Mouse (Mus musculus) lung, postnatal 25 days (tissue): Measurements from ENCODE around the gene Art4.
A peak's percentile ranks its signal among the peaks of the same experiment; 100 is the strongest.
"Not testable (repeated sequence)": the region's sequence is repeated elsewhere in the genome, so short reads cannot be mapped to it uniquely, and the experiment has no call there.

Experiments used
- DNase-seq: peaks from one replicate; pipeline ENCODE4 v3.0.0; 2022; ENCODE audit warnings: low spot score

Gene Art4

DNA sequence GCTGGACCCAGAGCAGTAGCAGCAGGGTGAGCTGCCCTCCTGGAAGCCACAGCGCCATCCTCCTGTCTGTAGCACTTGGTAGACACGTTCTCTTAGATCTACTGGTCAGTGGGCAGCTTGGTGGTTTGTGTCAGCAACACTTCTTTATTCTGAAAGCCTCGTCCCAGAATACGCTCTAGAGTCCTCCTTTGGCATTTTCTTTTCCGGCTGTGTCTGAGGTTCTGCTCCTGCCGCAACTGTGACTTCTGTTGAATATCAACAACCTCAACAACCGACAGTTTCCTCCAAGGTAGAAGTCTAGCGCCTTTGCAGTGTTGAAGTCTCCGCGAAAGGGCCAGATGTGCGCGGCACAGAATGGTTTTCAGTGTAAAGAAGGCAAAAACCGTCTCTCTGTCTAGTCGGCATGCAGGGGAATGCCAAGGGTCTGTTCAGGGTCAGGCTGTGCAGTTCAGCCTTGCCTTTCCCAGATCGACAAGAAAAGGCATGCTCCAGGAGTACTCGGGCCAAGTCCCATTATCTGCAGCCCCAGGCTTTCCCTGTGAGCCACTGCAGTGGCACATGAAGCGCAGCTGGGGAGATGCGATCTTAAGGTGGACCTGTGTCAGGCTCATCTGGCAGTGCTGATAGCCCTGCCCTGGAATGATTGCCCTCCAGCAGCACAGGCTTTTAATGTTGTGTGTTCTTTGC, at the start of gene Art4:
TSS of gene Art4 (minus strand) at position 548 of the 687 bp plus-strand sequence.
- no peak for DNase-seq

DNA sequence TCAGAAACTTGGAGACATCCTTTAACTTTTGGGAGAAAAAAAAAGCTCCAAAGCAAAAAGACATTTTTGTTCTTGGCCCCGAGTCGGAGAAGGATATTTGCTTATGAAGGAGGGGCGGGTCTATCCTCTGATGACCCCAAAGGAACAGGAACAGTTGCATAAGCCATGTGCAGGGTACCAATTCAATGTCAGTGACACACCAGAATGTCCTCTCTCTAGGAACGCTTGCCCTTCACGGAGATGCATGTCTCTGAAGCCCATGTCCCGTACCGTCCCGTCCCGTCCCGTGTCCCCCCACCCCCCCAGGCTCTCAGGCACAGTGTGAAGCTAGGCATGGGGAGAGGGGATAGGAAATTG, 49.4 kb upstream of the Art4 start:
- DNase-seq: peak; percentile 75

DNA sequence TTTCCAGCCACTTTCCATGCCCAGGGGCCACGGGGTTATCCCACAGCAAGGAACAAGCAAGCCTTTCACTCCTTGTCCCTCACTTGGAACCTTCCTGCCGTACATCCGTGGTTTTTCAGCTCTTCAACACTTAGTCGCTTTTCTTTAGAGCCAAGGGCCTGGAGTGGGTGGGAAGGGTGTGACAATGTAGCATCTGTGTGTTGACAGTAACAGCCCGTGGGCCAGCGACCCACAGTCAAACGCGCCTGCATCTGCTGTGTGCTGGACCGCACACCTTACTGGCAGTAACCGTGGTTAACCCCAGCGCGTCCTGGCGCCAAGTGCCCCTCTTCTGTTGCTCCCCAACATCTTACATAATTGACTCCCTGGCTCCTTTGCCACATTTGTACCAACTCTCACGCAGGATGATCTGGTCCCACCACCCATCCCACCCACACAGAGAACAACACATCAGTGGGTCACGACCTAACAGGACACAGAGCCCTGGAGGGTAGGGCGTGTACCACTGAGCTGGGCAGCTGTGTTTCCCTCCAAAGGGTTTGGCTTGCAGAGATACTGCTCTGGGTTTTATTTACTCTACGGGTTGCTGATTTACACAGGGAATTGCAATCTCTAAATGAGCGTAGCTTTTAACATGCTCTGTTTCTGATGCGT, 48.9 kb upstream of the Art4 start:
- peak; percentile 9 for DNase-seq

DNA sequence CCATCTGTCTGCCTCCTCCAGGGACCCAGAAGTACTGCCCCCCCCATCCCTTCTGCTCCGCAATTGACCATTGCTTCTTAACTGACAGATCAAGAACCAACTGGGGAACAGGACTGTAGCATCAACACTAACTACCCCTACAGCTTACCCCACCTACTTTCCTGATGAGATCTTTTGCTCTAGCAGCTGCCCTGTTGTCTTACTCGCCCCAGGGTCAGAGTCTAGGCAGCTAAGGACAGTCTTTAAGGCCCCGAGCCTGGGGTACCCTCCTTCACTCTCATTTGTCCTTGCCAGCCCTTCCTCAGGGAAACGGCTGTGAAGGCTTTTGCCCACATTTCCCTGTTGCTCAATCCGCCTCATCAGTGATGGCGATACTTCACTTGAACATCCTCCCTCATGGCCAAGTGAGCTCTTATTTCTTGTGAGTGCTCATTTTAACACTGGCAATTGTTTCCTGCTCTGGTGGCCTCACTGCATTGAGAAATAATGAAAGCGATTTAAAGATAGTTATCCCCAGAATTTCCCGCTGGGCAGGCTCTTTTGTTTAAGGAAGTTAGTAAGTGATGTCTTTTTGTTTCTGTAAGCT, 46.4 kb upstream of the Art4 start:
- peak; percentile 21 for DNase-seq

DNA sequence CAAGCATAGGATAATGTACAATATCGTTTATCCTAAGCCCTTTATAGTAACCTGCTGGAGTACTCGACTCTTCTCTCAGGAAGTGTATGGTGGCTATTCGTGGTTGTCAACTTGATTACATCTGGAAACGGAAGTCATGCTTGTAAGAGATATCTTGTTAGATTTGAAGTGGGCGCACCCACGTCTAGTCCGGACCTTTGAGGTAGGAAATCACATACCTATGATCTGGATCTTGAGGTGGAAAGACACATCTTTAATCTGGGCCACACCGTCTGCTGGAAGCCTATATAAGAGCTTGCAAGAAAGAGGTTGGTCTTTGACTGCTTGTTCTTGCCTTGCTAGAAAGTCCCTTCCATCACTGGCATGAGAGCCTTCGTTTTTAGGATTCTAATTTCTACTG, 45.0 kb upstream of the Art4 start:
- DNase-seq: no peak

DNA sequence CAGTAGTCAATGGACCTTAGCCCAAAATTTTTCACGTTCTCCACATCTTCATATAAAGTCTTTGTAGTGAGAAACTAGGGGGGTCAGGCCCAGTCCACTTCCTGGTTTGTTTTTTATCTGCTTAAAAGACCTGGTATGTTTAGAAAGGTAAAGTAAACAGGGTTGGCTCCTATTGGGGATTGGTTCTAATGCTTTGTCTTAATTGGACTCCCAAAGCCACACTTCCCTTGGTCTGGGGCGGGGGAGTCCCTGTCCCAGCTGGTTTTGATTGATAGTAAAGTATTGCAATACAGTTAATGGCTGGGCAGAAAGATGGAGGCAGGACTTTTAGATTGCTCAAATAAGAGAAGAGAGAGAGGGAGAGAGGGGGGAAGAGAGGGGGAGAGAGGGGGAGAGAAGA, 43.5 kb upstream of the Art4 start:
- DNase-seq: no peak

DNA sequence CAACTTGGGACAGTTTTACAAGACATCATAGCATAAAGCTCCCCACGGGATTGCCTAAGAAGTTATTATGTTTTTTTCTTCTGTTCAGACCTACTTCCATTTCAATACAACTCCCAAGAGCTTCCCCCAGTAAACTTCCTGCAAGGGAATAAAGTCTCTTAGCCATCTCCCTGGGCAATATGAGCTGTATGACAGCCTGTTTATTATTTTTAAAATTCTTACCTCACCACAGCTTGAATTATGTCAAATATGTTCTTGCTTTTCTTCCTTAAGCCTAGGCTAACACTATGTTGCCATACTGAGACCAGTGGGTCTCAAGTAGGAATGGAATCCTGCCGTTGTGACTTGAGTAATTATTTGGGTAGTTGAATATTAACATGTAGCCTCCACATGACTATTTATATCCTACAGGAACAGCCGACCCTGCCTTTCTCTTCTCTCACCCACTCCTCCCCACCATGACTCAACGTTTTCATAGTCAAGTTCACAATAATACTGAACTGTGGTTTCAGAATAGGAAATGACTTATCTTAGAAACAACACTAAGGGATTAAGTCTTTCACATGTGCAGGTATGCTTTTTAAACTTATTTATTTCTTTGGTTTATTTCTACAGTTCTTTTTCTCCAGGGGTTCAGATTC, 43.0 kb upstream of the Art4 start:
- no peak for DNase-seq

DNA sequence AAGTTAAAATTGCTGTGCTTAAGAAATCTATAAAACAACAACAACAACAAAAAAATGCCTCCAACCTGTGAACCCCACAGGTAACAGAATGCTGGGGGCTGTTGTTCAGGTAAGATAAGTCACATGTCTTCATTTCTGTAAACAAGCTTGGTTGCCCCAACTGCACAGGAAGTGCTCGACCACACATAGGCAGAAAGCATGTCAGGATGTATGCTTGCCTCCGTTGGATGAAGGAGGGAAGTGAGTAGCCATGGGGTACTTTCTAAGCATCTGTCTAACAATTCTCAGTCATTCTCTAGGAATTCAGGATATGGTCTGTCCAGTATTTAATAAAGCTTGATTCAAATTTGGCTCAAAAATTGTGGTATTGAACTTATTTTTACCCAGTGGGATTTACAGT, 41.4 kb upstream of the Art4 start:
- DNase-seq: no peak

DNA sequence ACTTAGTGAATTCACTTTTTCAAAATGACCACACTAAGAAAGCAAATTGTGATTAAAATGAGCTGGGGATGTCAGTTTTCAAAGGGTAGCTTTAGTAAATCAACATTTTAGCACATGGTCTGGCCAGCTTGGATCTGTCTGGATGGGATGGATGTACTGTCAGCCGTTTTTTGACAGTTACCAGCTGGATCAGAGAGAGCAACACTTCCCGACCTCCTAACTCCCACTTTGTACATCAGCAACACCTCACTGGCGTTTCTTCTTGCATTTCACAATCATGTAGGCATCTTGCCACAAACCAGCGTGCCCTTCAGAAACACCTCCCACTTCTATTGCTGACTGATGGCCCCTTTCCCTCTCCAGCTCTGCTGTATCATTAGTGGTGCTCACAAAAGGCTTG, 40.7 kb upstream of the Art4 start:
- DNase-seq: peak; percentile 69

DNA sequence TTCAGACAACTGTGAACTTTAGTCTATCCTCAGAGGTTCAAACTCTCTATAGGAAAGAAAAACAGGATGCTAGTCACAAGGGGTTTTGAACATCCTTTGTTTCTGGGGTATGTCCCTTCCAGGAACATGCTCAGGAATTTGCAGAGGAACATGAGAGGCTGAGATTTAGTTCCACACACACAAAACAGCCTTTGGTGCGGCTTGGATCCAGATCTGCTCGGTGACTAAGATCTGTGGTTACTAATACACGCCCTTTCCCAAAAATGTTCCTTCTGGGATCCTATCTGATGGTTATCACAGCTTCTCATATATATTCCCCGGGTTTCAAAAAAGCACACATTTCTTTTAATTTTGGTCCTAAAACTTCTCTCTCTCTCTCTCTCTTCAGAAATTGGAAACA, 40.3 kb upstream of the Art4 start:
- peak; percentile 42 for DNase-seq

DNA sequence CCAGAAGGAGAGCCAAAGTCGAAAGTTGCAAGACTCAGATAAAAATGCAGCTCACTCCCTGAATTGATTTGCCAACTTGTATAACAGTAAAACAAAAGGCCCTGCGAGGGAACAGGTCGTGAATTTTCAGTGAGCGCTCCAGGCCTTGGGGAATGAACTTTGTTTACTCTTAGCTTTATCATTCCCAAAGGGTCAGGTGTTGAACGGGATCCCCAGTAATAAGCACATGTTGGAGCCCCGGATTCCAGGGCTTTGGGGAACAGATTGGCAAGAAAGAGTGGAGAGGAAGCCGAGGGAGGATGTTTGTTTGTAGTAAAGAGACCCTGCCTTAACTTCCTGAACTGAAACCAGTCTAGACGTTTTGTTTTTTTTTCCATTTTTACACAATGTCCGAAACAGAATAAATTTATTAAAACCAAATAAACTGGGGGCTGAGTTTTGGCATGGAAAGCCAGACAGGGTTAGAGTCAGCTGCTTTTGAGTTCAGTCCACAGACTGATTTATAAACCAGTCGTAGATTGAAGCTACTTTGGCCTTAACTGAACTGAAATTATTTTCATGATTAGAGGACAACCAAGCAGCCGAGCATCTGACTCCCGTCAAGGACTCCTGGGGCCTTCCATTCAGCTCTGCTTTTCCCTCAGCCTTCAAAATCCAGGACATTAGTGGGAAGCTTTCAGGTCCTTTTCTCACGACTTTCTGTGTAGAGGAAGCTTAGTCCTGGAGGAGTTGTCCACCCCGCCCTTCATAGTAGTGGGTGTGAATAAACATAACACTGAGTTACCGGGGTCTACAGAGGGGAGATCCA, 37.2 kb upstream of the Art4 start:
- peak; percentile 48 for DNase-seq

DNA sequence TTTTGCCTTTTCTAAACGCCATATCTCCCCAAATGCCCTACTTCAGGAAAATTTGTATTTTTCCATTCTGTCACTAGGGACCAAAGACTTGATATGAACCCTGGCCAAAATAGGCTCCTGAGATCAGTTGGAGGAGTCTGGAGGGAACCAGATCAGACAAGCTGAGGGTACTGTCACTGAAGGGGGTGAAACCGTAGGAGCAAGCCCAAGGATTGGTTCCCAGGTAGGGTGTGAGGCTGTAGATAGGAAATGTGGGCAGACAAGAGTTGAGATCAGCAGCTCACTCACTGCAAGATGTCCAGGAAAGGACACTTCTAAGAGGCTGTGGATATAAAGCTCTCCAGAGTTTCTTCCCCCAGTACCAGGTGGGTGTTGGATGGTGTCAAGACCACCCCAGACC, 34.5 kb upstream of the Art4 start:
- no peak for DNase-seq

DNA sequence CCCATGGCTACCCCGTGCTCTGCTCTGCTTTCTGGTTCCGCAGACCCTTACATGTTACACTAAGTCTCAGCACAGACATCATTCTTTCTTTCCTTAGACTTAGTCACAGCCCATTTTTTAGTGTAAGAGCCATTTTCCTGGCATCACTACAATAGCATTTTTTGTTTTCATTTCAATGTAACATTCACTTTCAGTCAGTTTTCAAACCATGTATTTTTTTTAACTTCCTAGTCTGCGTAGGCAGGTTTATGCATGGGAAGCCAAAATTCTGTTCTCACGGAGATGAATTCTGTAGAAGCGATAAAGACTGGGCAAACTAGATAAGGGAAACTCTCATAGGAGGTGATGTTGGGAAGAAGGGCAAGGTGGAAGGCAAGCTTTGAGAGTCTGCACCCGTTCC, 32.0 kb upstream of the Art4 start:
- DNase-seq: no peak

DNA sequence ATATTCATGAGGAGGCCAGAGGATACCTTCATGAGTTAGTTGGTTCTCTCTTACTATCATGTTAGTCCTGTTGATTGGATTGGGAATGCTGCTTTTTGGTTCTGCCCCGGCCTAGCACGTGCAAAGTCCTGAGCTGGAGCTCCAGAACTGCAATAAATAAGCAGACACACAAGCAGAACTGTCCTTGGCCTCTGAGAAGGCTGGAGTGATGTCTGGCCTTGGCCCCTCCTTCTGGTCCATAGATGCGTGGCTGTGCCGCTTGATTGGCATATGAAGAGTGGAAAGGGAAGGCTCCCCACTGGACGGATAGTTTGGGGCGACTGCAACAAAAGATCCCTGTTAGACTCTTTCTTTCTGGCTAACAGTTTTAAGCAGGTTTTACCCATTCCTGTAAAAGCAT, 31.5 kb upstream of the Art4 start:
- DNase-seq: no peak

DNA sequence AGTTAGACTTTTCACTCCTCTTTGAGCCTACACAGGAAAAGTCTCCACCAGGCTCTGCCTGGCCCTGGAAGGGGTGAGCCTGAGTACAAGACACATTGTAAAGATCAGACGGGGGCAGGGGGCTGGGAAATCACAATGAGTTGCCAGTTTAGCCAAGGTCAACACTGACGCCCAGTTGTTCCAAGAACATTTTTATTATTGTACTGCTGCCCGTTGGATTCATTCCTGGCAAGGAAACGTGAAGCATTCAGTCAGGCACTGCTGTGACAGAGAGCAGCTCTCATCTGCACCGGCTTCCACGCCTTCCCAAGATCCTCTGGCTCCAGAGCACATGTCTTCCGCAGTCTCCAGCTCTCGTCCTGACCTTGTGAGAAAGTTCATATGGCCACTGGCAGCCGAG, 30.3 kb upstream of the Art4 start:
- peak; percentile 78 for DNase-seq

DNA sequence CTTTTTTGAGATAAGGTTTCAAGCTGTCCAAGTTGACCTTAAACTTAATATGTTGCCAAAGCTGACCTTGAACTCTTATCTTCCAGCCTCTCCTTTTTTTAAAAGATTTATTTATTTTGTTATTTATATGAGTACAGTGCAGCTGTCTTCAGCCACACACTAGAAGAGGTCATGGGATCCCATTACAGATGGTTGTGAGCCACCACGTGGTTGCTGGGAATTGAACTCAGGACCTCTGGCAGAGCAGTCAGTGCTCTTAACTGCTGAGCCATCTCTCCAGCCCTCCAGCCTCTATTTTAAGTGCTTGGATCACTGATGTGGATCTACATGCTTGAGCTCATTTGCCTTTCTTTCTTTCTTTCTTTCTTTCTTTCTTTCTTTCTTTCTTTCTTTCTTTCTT, 27.2 kb upstream of the Art4 start:
- DNase-seq: not testable (repeated sequence)

DNA sequence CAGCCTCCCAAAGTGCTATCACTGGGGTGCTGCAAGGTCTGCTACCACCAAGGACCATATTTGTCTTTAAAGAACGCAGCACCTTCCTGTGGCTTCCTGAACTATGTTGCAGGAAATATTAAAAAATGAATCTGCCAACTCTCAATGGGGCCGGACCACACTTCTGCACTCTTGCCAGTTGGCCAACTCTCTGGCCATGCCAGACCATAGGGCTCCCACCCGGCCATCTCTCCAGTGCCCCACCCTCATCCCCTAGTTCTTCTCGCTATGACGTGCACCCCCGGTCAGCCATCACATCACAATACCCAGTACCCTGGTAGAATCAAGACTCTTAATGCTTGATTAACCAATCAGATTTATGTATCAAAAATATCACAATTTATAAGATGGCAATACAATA, 26.4 kb upstream of the Art4 start:
- DNase-seq: no peak

DNA sequence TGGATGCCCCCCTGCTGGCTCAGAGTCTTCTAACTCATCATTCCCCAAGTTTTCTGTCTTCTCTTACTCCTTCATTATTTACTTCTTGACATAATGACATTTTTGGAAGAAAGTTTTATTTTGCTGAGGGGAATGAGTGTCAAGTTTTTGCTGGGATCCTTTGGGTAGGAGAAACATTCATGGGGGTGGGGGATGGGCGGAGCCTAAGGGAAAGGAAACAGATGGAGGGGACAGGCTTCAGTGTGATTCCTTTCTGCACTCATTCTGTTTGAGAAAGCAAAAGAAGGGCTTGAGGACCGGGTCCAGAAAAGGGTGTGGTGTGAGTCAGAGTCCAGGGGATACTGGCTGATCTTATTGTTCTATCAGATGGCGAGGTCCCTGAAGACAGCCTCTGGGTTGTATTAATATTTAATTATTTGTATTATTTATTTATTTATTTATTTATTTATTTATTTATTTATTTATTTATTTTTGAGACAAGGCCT, 25.9 kb upstream of the Art4 start:
- DNase-seq: no peak

DNA sequence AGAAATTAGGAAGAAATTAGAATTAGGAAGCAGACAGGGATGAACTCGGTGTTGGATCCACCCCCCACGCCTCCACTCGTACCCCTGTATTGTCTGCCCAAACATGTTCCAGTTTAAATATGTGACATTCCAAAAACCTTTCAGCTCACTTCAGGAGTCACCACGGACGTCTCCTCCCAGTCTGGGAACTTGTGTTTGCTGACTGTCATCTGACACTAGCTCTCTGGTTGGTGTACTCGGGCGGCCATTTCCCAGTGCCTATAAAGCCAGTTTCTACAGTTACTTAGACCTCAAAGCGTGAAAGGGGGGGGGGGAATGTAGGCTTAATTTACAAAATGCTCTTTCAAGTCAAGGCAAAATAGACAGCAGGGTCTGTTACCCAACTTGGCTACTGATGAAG, 24.1 kb upstream of the Art4 start:
- DNase-seq: no peak

DNA sequence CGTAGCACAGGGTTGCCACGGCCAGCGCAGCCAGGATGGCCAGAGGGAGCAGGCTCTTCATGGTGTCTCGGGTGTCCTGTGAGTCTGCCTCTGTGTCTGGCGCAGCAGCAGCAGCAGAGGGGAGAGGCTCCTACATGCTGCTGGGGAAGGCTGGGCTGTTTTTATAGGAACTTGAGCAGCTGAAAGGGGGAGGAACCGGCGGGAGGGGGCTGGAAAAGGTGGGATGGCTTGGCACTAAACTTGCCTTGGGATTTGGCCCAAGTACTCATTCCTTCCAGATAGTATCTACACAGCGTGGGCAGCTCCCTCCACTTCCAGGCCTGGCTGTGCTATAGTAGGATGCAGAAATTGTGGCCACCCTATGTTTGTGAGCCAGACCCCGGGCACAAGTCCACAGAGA, 18.1 kb upstream of the Art4 start, which contains the start of gene Mgp:
TSS of gene Mgp (minus strand) at position 154 of the 400 bp plus-strand sequence.
- peak; percentile 56 for DNase-seq

DNA sequence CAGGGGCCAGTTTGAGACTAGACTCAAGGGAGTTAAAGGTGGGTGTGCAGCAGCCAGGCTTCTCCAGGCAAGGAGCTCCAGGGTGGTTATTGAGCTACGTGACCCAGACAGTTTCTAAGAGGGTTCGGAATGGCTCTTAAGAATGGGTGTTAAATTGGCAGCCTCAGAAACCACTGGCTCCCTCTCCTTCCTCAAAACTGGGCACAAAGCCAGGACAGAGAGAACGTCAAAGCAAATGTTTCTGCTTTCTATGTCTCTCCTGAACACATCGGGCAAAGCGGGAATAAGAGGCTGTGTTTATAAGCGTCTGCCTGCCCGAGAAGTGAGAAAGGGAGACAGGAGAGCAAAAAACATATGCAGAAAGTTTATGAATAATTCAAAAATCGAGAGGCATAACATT, 17.1 kb upstream of the Art4 start:
- DNase-seq: no peak

DNA sequence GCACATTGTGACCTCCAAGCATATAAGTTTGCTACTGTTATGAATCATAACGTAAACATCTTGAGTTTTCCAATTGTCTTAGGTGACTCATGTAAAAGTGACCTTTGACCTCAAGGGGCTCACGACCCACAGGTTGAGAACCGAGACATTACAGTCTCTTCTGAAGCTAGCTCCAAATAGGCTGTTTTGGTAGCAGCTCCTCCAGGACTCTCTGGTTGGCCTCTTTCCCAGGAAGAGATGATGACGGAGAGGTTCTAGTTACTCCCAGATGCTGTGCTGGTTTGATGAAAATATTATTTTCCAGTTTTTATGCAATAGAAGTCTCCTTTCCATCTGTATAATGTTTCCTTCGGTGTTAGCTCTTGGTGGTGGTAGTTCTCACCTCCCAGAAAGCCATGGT, 11.4 kb upstream of the Art4 start:
- no peak for DNase-seq
